Mouse (Mus musculus): ENCODE measurements around the gene Dnajb7.
"Not testable (repeated sequence)": the region's sequence is repeated elsewhere in the genome, so short reads cannot be mapped to it uniquely, and the experiment has no call there.

The Dnajb7 gene

GRCm38 (mm10) chr15:81408199-81408598 is at the start of gene Dnajb7:
Gene Dnajb7 (minus strand): TSS chr15:81408299.
- H3K27me3 ChIP-seq (ENCODE audit: control insufficient read depth, insufficient read depth, low read length, poor library complexity, severe bottlenecking), result no peaks in the 10 kb centered on the region
- DNase-seq (ENCODE audit: low read depth, low spot score), result no peak
- no peaks in the 10 kb centered on the region for H3K36me3 ChIP-seq (ENCODE audit: control insufficient read depth, insufficient read depth, low read length, poor library complexity, severe bottlenecking)

GRCm38 (mm10) chr15:81448463-81448862 is 40.4 kb upstream of the Dnajb7 start:
- Histone ChIP-seq H3K36me3 (ENCODE audit: control insufficient read depth, insufficient read depth, low read length, poor library complexity, severe bottlenecking) (peaks cover 3% of the 10 kb centered on the region), H3K27me3 (ENCODE audit: control insufficient read depth, insufficient read depth, low read length, poor library complexity, severe bottlenecking) (no peaks in the 10 kb centered on the region)
- DNase-seq (ENCODE audit: low read depth, low spot score), result peak; percentile 84

- Histone ChIP-seq H3K27me3 (ENCODE audit: control insufficient read depth, insufficient read depth, low read length, poor library complexity, severe bottlenecking) (no peaks in the 10 kb centered on the region), H3K36me3 (ENCODE audit: control insufficient read depth, insufficient read depth, low read length, poor library complexity, severe bottlenecking) (peaks cover 10% of the 10 kb centered on the region; the same call in 1 of the 2 replicates)
- no peak for DNase-seq (ENCODE audit: low read depth, low spot score)
Observed at GRCm38 (mm10) chr15:81439236-81439635, 31.1 kb upstream of the Dnajb7 start.

- DNase-seq (ENCODE audit: low read depth, low spot score), result no peak
- H3K36me3 ChIP-seq (ENCODE audit: control insufficient read depth, insufficient read depth, low read length, poor library complexity, severe bottlenecking), result peaks cover 9% of the 10 kb centered on the region; the same call in 1 of the 2 replicates
- no peaks in the 10 kb centered on the region for H3K27me3 ChIP-seq (ENCODE audit: control insufficient read depth, insufficient read depth, low read length, poor library complexity, severe bottlenecking)
Observed at GRCm38 (mm10) chr15:81438345-81438744, 30.2 kb upstream of the Dnajb7 start.

- Histone ChIP-seq H3K36me3 (ENCODE audit: control insufficient read depth, insufficient read depth, low read length, poor library complexity, severe bottlenecking) (peaks cover 6% of the 10 kb centered on the region; the same call in 1 of the 2 replicates), H3K27me3 (ENCODE audit: control insufficient read depth, insufficient read depth, low read length, poor library complexity, severe bottlenecking) (no peaks in the 10 kb centered on the region)
- no peak for DNase-seq (ENCODE audit: low read depth, low spot score)
Observed at GRCm38 (mm10) chr15:81431195-81431594, 23.1 kb upstream of the Dnajb7 start.

GRCm38 (mm10) chr15:81427947-81428346 is 19.8 kb upstream of the Dnajb7 start:
- Histone ChIP-seq H3K36me3 (ENCODE audit: control insufficient read depth, insufficient read depth, low read length, poor library complexity, severe bottlenecking) (peaks cover 4% of the 10 kb centered on the region; the same call in 1 of the 2 replicates), H3K27me3 (ENCODE audit: control insufficient read depth, insufficient read depth, low read length, poor library complexity, severe bottlenecking) (no peaks in the 10 kb centered on the region)
- no peak for DNase-seq (ENCODE audit: low read depth, low spot score)

- no peaks in the 10 kb centered on the region for H3K36me3 ChIP-seq (ENCODE audit: control insufficient read depth, insufficient read depth, low read length, poor library complexity, severe bottlenecking)
- no peaks in the 10 kb centered on the region for H3K27me3 ChIP-seq (ENCODE audit: control insufficient read depth, insufficient read depth, low read length, poor library complexity, severe bottlenecking)
- DNase-seq (ENCODE audit: low read depth, low spot score), result no peak
Observed at GRCm38 (mm10) chr15:81425311-81425710, 17.2 kb upstream of the Dnajb7 start.

- Histone ChIP-seq H3K36me3 (ENCODE audit: control insufficient read depth, insufficient read depth, low read length, poor library complexity, severe bottlenecking) (no peaks in the 10 kb centered on the region), H3K27me3 (ENCODE audit: control insufficient read depth, insufficient read depth, low read length, poor library complexity, severe bottlenecking) (no peaks in the 10 kb centered on the region)
- no peak for DNase-seq (ENCODE audit: low read depth, low spot score)
Observed at GRCm38 (mm10) chr15:81422156-81422681, 14.1 kb upstream of the Dnajb7 start.

- peak; percentile 20 for DNase-seq (ENCODE audit: low read depth, low spot score)
- no peaks in the 10 kb centered on the region for H3K27me3 ChIP-seq (ENCODE audit: control insufficient read depth, insufficient read depth, low read length, poor library complexity, severe bottlenecking)
Observed at GRCm38 (mm10) chr15:81421454-81421853, 13.4 kb upstream of the Dnajb7 start.

GRCm38 (mm10) chr15:81418065-81418464 is 10.0 kb upstream of the Dnajb7 start:
- no peaks in the 10 kb centered on the region for H3K36me3 ChIP-seq (ENCODE audit: control insufficient read depth, insufficient read depth, low read length, poor library complexity, severe bottlenecking)
- H3K27me3 ChIP-seq (ENCODE audit: control insufficient read depth, insufficient read depth, low read length, poor library complexity, severe bottlenecking), result no peaks in the 10 kb centered on the region
- no peak for DNase-seq (ENCODE audit: low read depth, low spot score)

More at GRCm38 (mm10) chr15:81421454-81421853, 13.4 kb upstream of the Dnajb7 start:
- H3K36me3 ChIP-seq (ENCODE audit: control insufficient read depth, insufficient read depth, low read length, poor library complexity, severe bottlenecking), result no peaks in the 10 kb centered on the region

- peak; percentile 75 for DNase-seq (ENCODE audit: low read depth, low spot score)
- H3K27me3 ChIP-seq (ENCODE audit: control insufficient read depth, insufficient read depth, low read length, poor library complexity, severe bottlenecking), result not testable (repeated sequence)
Observed at GRCm38 (mm10) chr15:81416763-81417310, 8.7 kb upstream of the Dnajb7 start.

GRCm38 (mm10) chr15:81405008-81405407 is 3.1 kb downstream of the Dnajb7 start:
- no peaks in the 10 kb centered on the region for H3K36me3 ChIP-seq (ENCODE audit: control insufficient read depth, insufficient read depth, low read length, poor library complexity, severe bottlenecking)
- DNase-seq (ENCODE audit: low read depth, low spot score), result no peak
- H3K27me3 ChIP-seq (ENCODE audit: control insufficient read depth, insufficient read depth, low read length, poor library complexity, severe bottlenecking), result no peaks in the 10 kb centered on the region

More at GRCm38 (mm10) chr15:81416763-81417310, 8.7 kb upstream of the Dnajb7 start:
- not testable (repeated sequence) for H3K36me3 ChIP-seq (ENCODE audit: control insufficient read depth, insufficient read depth, low read length, poor library complexity, severe bottlenecking)

- Histone ChIP-seq H3K27me3 (ENCODE audit: control insufficient read depth, insufficient read depth, low read length, poor library complexity, severe bottlenecking) (no peaks in the 10 kb centered on the region), H3K36me3 (ENCODE audit: control insufficient read depth, insufficient read depth, low read length, poor library complexity, severe bottlenecking) (no peaks in the 10 kb centered on the region)
- peak; percentile 98 for DNase-seq (ENCODE audit: low read depth, low spot score)
Observed at GRCm38 (mm10) chr15:81399638-81400315, 8.3 kb downstream of the Dnajb7 start, which contains the start of the genes St13 and Xpnpep3. Gene St13 (minus strand): TSS chr15:81400077. Gene Xpnpep3 (plus strand): TSS chr15:81400138.

- DNase-seq (ENCODE audit: low read depth, low spot score), result no peak
- Histone ChIP-seq H3K36me3 (ENCODE audit: control insufficient read depth, insufficient read depth, low read length, poor library complexity, severe bottlenecking) (no peaks in the 10 kb centered on the region), H3K27me3 (ENCODE audit: control insufficient read depth, insufficient read depth, low read length, poor library complexity, severe bottlenecking) (no peaks in the 10 kb centered on the region)
Observed at GRCm38 (mm10) chr15:81399297-81399637, 8.8 kb downstream of the Dnajb7 start.

GRCm38 (mm10) chr15:81398189-81398588 is 9.9 kb downstream of the Dnajb7 start:
- no peaks in the 10 kb centered on the region for H3K36me3 ChIP-seq (ENCODE audit: control insufficient read depth, insufficient read depth, low read length, poor library complexity, severe bottlenecking)
- no peaks in the 10 kb centered on the region for H3K27me3 ChIP-seq (ENCODE audit: control insufficient read depth, insufficient read depth, low read length, poor library complexity, severe bottlenecking)
- no peak for DNase-seq (ENCODE audit: low read depth, low spot score)
